Mouse (Mus musculus) liver, embryonic 15.5 days (tissue): ENCODE measurements around the gene Elk4. TPM values are rescaled to one million over a fixed set of nuclear protein-coding genes. Genes with fewer than 3 reads are reported as not detected.

Experiments used
- ATAC-seq: fragments of 200-750 bp; cut with Nextera tagmentation; 2 replicates; pipeline ENCODE4 v1.8.0; 2017; ENCODE audit warnings: moderate number of reproducible peaks, mild to moderate bottlenecking, moderate library complexity; ENCODE audit not compliant: insufficient read depth
- H3K27ac ChIP-seq: fragments of 300-500 bp; sonication (generic); replicated peaks from 2 replicates; pipeline ENCODE4 v1.5.1; 2015; ENCODE audit warnings: mild to moderate bottlenecking, inconsistent platforms
- H3K27me3 ChIP-seq: fragments of 300-500 bp; sonication (generic); 2 replicates; pipeline ENCODE4 v1.6.1; 2015; ENCODE audit warnings: mild to moderate bottlenecking, inconsistent platforms
- H3K36me3 ChIP-seq: fragments of 300-500 bp; sonication (generic); replicated peaks from 2 replicates; pipeline ENCODE4 v1.6.1; 2015; ENCODE audit warnings: moderate library complexity, mild to moderate bottlenecking, inconsistent platforms
- H3K4me1 ChIP-seq: fragments of 300-500 bp; sonication (generic); replicated peaks from 2 replicates; pipeline ENCODE4 v1.6.1; 2015; ENCODE audit warnings: inconsistent platforms
- H3K4me2 ChIP-seq: fragments of 300-500 bp; sonication (generic); 2 replicates; pipeline ENCODE4 v1.6.1; 2015; ENCODE audit warnings: moderate library complexity, mild to moderate bottlenecking, inconsistent platforms
- H3K4me3 ChIP-seq: fragments of 300-500 bp; sonication (generic); replicated peaks from 2 replicates; pipeline ENCODE4 v1.5.1; 2015; ENCODE audit warnings: mild to moderate bottlenecking, inconsistent platforms
- H3K9ac ChIP-seq: fragments of 300-500 bp; sonication (generic); 2 replicates; pipeline ENCODE4 v1.6.1; 2015; ENCODE audit warnings: moderate library complexity, mild to moderate bottlenecking, inconsistent platforms
- H3K9me3 ChIP-seq: fragments of 300-500 bp; sonication (generic); replicated peaks from 2 replicates; pipeline ENCODE4 v1.6.1; 2016; ENCODE audit warnings: inconsistent platforms
- WGBS: fragments of 180-500 bp; shearing (Covaris S2); methylation state at CpG from one replicate; pipeline ENCODE4 v1.1.7; 2015; ENCODE audit warnings: mixed read lengths; ENCODE audit not compliant: insufficient replicate concordance; 5-methylcytosine and 5-hydroxymethylcytosine counted together
- polyA plus RNA-seq: library from polyadenylated mRNA; unstranded; fragments of >200 nt; fragmentation: Nextera tagmentation; extraction: Ambion mirVana; gene quantifications from 2 replicates; pipeline ENCODE4 v1.2.1, GENCODE M21; 2015

Gene Elk4
- polyA plus RNA-seq, 1 experiment from 2014 or later = 7.9 TPM

- no peak within 1 kb of the TSS for H3K27ac ChIP-seq
- WGBS = 4% methylated on average over 69 of the region's 80 CpGs
- H3K36me3 ChIP-seq = no peaks in the 10 kb centered on the region
- no peaks in the 10 kb centered on the region for H3K9me3 ChIP-seq
- no peak within 1 kb of the TSS for H3K9ac ChIP-seq
- H3K27me3 ChIP-seq = peaks cover 79% of the 10 kb centered on the region
- 0 out of 2 replicates have a peak, but pooled peaks have one; percentile 12 for ATAC-seq
- peaks cover 10% of the 10 kb centered on the region for H3K4me1 ChIP-seq
- peak within 1 kb of the TSS; percentile 66 for H3K4me2 ChIP-seq
- H3K4me3 ChIP-seq = peak within 1 kb of the TSS; percentile 39
Observed at GRCm38 (mm10) chr1:132067261-132068255, 60.2 kb downstream of the Elk4 start, which contains the start of gene Mfsd4a. Gene Mfsd4a, minus strand, starts transcription at chr1:132068062.

- Histone ChIP-seq H3K9me3 (no peaks in the 10 kb centered on the region), H3K4me1 (peaks cover 10% of the 10 kb centered on the region), H3K27me3 (peaks cover 65% of the 10 kb centered on the region), H3K9ac (no peak overlapping the region), H3K27ac (no peak overlapping the region), H3K4me2 (no peak overlapping the region), H3K36me3 (no peaks in the 10 kb centered on the region), H3K4me3 (no peak overlapping the region)
- WGBS = 71% methylated on average over 8 of the region's 8 CpGs
- ATAC-seq = no peak
Observed at GRCm38 (mm10) chr1:132069436-132069835, 62.0 kb downstream of the Elk4 start.

GRCm38 (mm10) chr1:132070659-132071058 is 63.3 kb downstream of the Elk4 start:
- Histone ChIP-seq H3K9me3 (no peaks in the 10 kb centered on the region), H3K9ac (no peak overlapping the region), H3K36me3 (no peaks in the 10 kb centered on the region), H3K27me3 (peaks cover 53% of the 10 kb centered on the region), H3K4me3 (no peak overlapping the region), H3K27ac (no peak overlapping the region), H3K4me2 (no peak overlapping the region), H3K4me1 (peaks cover 10% of the 10 kb centered on the region)
- ATAC-seq = no peak
- 76% methylated on average over 3 of the region's 3 CpGs for WGBS

DNA sequence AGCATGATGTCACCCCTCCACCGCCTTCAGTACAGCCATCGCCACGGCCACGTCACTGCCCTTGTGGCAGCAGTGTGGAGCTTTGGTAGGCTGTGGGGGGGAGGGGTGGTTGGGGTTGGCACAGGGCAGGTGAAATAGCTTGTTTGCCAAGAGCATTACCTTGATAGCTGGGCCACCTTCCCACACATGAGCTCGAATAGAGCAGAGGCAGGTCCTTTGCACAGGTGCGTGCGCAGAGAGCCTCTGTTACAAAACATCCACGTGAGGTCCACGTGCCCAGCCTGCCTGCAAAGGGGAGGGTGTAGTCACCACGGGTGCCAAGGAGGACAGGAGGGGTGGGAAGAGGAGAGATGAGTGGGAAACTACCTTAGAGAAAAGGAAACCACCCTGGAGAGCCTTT is 68.2 kb downstream of the Elk4 start:
- no peak overlapping the region for H3K4me3 ChIP-seq
- no peaks in the 10 kb centered on the region for H3K9me3 ChIP-seq
- peaks cover 7% of the 10 kb centered on the region; the same call in 1 of the 2 replicates for H3K27me3 ChIP-seq
- H3K27ac ChIP-seq = no peak overlapping the region
- no peaks in the 10 kb centered on the region for H3K4me1 ChIP-seq
- no peak overlapping the region for H3K4me2 ChIP-seq
- no peaks in the 10 kb centered on the region for H3K36me3 ChIP-seq
- 69% methylated on average over 10 of the region's 10 CpGs for WGBS
- H3K9ac ChIP-seq = no peak overlapping the region
- no peak for ATAC-seq

DNA sequence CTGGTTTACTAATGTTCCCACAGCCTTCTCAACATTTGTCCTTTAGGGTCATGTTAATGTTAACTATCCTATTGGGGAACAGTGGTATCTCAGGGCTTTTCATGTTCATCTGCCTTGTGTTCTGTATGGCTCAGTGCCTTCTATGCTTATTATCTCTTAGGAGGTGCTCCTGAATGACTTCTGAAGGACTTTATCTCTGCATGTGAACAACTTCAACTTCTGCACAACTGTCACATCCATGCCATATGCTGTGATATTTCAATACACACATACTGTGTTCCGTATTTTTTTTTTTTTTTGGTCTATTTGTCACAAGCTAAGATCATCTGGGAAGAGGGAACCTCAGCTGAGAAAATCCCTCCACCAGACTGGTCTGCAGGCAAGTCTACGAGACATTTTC is 71.0 kb downstream of the Elk4 start:
- H3K36me3 ChIP-seq = no peaks in the 10 kb centered on the region
- H3K9ac ChIP-seq = no peak overlapping the region
- ATAC-seq = no peak
- no peak overlapping the region for H3K27ac ChIP-seq
- no peaks in the 10 kb centered on the region for H3K4me1 ChIP-seq
- H3K4me3 ChIP-seq = no peak overlapping the region
- WGBS = 60% methylated on average over 2 of the region's 2 CpGs
- H3K4me2 ChIP-seq = no peak overlapping the region
- H3K27me3 ChIP-seq = no peaks in the 10 kb centered on the region; the same call in 1 of the 2 replicates
- H3K9me3 ChIP-seq = no peaks in the 10 kb centered on the region

Other genes with a start within 250 kb of the Elk4 start
- 4.5 and 6.4 TPM in 2 replicates for gene Pm20d1, start 210.2 kb upstream of the Elk4 start, polyA plus RNA-seq
- 0.99 and 1.2 TPM in 2 replicates for gene Slc41a1, start 180.1 kb upstream of the Elk4 start, polyA plus RNA-seq
- gene Rab29, start 140.4 kb upstream of the Elk4 start, polyA plus RNA-seq = 9.8 and 10.0 TPM in 2 replicates
- gene Nucks1, start 97.1 kb upstream of the Elk4 start, polyA plus RNA-seq = 25.7 and 27.2 TPM in 2 replicates
- gene Slc45a3, start 44.6 kb upstream of the Elk4 start, polyA plus RNA-seq = 2.6 and 3.1 TPM in 2 replicates
- 3.7 and 4.6 TPM in 2 replicates for gene Mfsd4a, start 60.5 kb downstream of the Elk4 start, polyA plus RNA-seq
- 1.3 TPM in 2 replicates for gene Cdk18, start 132.1 kb downstream of the Elk4 start, polyA plus RNA-seq
- gene Lemd1, start 183.8 kb downstream of the Elk4 start, polyA plus RNA-seq = not detected in 2 replicates
- not detected in 2 replicates for gene AC124108.1, start 183.8 kb downstream of the Elk4 start, polyA plus RNA-seq
- not detected in 2 replicates for gene Gm10188, start 222.2 kb downstream of the Elk4 start, polyA plus RNA-seq